Mouse (Mus musculus) cerebellum, adult 9-11 months (tissue): ENCODE results near the gene Raph1.
"Not testable (repeated sequence)": the region's sequence is repeated elsewhere in the genome, so short reads cannot be mapped to it uniquely, and the experiment has no call there.

Source experiments
- DNase-seq: peaks from one replicate; pipeline ENCODE4 v3.0.0; 2022

Raph1 gene

GRCm38 (mm10) chr1:60565270-60565920, 1.5 kb downstream of the Raph1 start:
- DNase-seq = peak; percentile 23

GRCm38 (mm10) chr1:60564691-60565090, 2.2 kb downstream of the Raph1 start:
- DNase-seq = no peak

DNA sequence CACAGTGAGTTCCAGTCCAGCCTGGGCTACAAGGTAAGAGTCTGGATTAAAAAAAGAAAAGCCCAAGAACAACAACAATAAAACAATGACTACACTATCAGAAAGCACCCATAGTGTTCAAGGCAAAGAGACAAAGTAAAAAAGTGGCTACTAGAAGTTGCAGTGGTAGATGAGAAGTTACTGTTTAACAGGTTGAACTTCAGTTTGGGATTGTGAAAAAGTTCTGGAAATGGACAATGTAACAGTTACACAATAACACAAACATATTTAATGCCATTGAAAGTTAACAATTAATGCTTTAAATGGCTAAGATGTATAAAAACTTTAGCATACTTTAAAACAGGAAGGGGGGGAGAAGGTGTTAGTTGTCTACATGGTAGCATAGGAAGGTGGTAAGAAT, 3.9 kb downstream of the Raph1 start:
- no peak for DNase-seq

DNA sequence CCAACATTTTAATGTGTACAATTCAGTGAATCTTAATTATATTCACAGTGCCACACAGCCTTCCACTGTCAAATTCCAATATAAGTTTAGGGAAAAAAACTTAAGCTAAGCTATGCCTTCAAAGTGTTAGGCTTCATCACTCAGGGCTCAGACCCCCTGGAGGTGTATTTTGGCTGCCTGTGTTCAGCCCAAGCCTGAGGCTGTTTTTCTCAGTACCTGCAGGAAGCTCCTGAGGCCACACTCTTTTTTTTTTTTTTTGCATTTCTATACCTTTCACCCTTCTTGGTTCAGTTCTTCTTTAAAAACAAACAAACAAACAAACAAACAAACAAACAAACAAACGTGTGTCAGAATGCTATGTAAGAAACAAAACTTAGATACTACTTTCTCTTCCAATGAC, 23.2 kb downstream of the Raph1 start:
- DNase-seq = no peak

DNA sequence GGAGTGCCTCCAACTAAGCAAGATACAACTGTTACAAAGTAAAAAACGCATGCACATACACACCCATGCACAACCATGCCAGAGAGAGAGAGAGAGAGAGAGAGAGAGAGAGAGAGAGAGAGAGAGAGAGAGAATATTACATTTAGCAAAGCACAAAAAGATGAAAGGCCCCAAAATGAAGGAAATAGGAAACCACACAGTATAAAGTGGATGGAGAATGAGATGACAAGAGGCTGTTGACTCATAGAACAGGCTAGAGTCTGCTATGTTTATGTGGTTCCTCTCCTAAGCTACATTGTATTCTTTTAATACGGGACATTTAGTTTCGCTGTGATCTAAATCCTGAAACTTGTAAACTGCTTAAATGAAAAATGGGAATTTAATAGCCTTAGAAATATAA, 27.6 kb downstream of the Raph1 start:
- DNase-seq = no peak

GRCm38 (mm10) chr1:60534932-60535331, 32.0 kb downstream of the Raph1 start:
- DNase-seq = no peak

DNA sequence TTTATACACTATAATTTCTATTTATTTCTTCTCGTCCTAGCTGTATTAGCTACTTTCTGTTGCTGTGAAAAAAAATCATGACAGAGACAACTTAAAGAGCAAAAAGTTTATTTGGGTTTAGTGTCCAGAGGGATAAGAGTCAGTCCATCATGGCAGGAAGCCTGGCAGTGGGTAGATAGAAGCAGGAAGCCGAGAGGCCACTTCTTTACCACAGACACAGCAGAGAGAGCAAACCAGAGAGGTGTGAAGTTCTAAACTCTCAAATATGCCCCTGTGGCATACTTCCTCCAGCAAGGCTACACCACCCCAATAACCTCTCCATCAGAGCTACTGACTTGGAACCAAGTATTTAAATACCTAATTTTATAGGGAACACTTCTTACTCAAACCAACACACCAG, 36.3 kb downstream of the Raph1 start:
- DNase-seq = no peak

- DNase-seq = no peak
These were observed 36.8 kb downstream of the Raph1 start for GRCm38 (mm10) chr1:60530107-60530506.

GRCm38 (mm10) chr1:60510584-60510983, 56.3 kb downstream of the Raph1 start:
- DNase-seq = no peak

GRCm38 (mm10) chr1:60503456-60503855, 63.4 kb downstream of the Raph1 start:
- no peak for DNase-seq

DNA sequence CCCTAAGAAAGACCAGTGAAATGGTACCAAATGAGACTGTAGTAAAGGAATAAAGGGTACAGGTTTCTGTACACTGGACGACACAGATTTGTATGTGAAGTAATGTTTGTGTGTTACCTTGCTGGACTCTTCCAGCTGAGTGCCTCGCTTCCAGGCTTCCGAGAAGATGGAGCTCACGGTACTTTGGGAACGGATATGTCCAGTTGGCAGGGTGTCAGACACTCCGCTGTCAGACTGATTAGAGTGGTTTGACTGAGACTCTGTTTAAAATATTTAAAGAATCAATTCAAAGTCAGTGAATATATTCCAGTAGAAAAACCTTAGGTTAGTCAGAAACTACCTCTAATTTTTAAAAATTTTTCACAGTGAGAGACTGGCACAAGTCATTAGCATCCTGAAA, 73.5 kb downstream of the Raph1 start:
- DNase-seq = no peak

DNA sequence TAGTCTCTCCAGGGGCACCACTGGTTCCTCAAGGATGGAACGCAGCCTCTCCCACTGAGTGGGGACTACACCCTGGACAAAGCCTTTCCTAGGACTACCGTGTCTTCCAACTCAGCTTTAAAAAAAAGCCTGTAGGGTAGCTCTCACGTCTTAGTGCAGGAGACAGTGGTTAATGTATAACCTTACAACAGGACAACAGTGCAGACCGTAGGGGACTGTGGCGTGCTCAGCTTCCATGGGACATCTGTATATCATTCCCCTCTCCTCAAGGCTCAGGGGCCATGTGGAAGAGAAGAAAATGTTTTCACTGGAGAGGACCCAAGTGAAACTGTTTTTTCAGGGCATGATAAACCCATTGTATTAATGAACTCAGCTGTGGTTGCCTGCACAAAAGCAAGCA, 74.5 kb downstream of the Raph1 start:
- DNase-seq = no peak

GRCm38 (mm10) chr1:60490510-60490909, 76.4 kb downstream of the Raph1 start:
- DNase-seq = peak; percentile 82

DNA sequence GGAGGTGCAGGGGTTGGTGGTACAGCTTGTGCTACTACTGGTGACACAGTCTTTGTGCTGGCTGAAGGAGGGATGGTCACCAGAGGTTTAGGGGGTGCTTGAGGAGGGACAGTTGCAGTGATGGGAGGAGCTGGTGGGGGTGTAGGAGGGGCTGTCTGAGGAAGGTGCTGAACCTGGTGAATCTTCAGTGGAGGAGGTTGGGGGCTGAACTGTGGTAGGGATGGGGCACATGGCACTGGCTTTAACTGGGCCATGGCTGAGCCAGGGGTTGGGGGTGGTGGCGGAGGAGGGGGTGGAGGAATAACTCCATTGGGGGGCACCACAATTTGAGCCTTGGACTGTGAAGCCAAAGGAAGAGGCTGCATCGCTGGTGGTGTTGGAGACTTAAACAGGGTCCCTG, 77.2 kb downstream of the Raph1 start:
- peak; percentile 20 for DNase-seq

- no peak for DNase-seq
These were observed 78.3 kb downstream of the Raph1 start for GRCm38 (mm10) chr1:60488635-60489034.

- no peak for DNase-seq
These were observed 81.3 kb downstream of the Raph1 start for GRCm38 (mm10) chr1:60485649-60486048.

DNA sequence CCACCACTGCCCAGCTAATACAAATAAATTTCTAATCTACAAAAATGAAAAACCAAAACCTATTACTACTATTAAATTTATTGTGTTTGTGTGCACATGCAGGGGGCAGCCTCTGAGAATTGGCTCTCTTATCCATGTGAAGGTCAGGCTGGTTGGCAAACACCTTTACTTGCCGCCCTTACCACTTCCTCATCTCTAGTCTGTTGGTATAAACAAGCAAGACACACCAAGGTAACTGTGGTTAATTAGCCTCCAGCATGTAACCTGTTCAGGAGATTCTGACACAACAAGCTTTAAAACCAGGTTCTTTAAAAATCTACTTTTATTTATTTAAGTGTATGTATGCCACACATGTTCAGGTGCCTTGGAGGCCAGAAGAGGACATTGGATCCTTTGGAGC, 84.0 kb downstream of the Raph1 start:
- DNase-seq = no peak

GRCm38 (mm10) chr1:60481561-60481960, 85.3 kb downstream of the Raph1 start:
- DNase-seq = peak; percentile 21

DNA sequence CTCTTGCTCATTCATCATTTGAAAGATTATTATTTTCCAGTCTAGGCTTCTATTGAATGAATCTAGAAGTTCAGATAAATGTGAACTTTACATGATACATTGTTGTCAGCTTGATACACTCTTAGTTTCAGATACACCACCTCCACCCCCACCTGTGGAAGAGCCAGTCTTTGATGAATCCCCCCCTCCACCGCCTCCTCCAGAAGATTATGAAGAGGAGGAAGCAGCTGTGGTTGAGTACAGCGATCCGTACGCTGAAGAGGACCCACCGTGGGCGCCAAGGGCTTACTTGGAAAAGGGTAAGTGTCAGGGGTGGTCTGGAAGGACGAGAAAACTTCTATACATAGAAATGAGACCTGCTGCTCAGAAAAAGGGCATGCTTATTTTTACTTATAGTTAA, 96.4 kb downstream of the Raph1 start:
- DNase-seq = no peak

- DNase-seq = no peak
These were observed 97.4 kb downstream of the Raph1 start for GRCm38 (mm10) chr1:60469491-60469890.

DNA sequence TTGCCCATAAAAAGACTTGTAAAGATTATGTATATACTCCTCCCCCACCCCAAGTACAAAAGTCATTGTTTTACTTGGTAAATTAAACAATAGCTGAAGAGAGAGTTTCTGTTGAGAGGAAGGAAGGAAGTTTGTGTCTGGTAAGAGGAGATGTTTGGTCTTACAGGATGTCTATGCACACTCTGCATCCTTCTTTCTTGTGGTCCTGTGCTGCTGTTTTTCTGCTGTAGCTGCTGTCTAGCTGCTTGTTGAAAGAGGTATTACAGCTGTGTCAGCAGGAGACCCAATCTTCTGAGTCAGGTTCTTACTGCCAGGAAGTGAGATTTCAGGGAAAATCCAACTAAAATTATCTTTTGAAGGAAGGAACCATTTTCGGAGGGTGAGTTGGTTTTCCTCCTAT, 106.3 kb downstream of the Raph1 start:
- no peak for DNase-seq

DNA sequence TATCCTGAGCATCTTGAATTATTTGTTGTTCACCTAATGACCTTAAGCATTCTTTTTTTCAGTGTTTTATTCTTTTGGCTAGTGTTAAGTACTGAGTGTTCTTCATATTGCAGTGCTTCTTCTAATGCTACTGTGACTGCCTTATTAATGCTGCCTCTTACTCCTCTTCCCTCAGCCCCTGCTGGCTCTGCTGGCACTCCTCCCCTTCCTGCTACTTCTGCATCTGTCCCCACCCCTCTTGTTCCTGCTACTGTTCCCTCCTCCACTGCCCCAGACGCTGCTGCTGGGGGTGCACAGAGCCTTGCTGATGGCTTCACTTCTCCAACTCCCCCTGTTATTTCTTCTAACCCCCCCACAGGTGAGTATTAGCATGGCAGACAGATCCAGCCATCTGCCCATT, 117.0 kb downstream of the Raph1 start:
- DNase-seq = peak; percentile 24

GRCm38 (mm10) chr1:60447067-60447466, 119.8 kb downstream of the Raph1 start:
- no peak for DNase-seq

DNA sequence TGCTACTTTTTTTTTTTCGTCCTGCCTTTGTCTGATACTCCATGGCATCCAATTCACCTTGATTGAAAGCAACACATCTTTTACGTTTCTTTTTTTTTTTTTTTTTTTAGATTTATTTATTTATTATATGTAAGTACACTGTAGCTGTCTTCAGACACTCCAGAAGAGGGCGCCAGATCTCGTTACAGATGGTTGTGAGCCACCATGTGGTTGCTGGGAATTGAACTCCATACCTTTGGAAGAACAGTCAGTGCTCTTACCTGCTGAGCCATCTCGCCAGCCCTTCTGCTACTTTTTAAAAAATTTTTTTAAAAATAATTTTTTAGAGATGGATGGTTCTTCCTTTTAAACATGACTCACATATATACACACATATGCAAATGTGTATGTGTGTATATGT, 125.5 kb downstream of the Raph1 start:
- DNase-seq = not testable (repeated sequence)

- peak; percentile 41 for DNase-seq
These were observed 134.4 kb downstream of the Raph1 start for GRCm38 (mm10) chr1:60432497-60432896.
